Mouse (Mus musculus) embryo, embryonic 10 days (tissue): Measurements from ENCODE around the gene Mycs.

ENCODE experiments used
- DNase-seq: peaks from one replicate; pipeline ENCODE4 v3.0.0-alpha.2; 2015; ENCODE audit warnings: low spot score

The Mycs gene

GRCm38 (mm10) chrX:5469165-5469564 lies at the start of gene Mycs:
Mycs (minus strand) TSS chrX:5469265.
- no peak for DNase-seq

DNA sequence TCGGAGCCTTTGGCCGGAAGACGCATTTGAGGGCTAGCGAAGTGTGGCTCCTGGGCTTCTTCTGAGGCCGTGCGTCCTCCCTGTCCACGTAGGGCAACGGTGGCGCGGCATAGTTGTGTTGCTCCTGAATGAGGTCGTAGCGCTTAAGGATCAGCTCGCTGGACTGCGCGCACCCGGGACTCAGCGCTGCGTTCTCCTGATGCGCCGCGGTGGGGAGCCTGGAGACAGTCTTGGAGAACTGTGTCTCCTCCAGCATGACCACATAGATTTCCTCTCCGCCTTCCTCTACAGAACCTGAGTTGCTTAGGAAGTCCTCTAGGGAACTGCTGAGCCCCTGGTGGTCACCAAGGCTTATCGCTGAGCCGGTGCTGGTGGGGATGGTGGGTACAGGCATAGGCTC lies 1.0 kb downstream of the Mycs start:
- peak; percentile 12 for DNase-seq
